Mouse (Mus musculus) E14TG2a.4 (cell line): ENCODE measurements at regions not wholly inside any gene's neighbourhood (a gene's known extent, or its start where the extent isn't known, plus 50 kb on each side); places are given as distances from the start of the nearest gene placed in this dataset.

ENCODE experiments used
- CTCF ChIP-seq: conservative IDR thresholded peaks from 2 replicates; pipeline ENCODE4 v1.5.1; 2014; ENCODE audit warnings: low read length
- NANOG ChIP-seq: IDR thresholded peaks from 2 replicates; pipeline ENCODE4 v1.6.1; 2014; ENCODE audit warnings: borderline replicate concordance, low read length, mixed read lengths

GRCm38 (mm10) chr4:33599966-33600365 is 289.9 kb downstream of the Rngtt start:
- TF ChIP-seq CTCF: no peak
- TF ChIP-seq NANOG: no peak
